Mouse (Mus musculus) cerebellum, adult 2 months (tissue): ENCODE results near the gene Ncoa3.

Source experiments
- CTCF ChIP-seq: fragments of 200-500 bp; IDR thresholded peaks from 2 replicates; pipeline ENCODE4 v1.5.1; 2011; ENCODE audit warnings: low read depth, mild to moderate bottlenecking, control low read depth, low read length, moderate library complexity, borderline replicate concordance; ENCODE audit not compliant: insufficient read depth
- POLR2A ChIP-seq: fragments of 200-500 bp; IDR thresholded peaks from 2 replicates; pipeline ENCODE4 v1.6.1; 2011; ENCODE audit warnings: low read length, control low read depth, borderline replicate concordance; ENCODE audit not compliant: insufficient read depth

DNA sequence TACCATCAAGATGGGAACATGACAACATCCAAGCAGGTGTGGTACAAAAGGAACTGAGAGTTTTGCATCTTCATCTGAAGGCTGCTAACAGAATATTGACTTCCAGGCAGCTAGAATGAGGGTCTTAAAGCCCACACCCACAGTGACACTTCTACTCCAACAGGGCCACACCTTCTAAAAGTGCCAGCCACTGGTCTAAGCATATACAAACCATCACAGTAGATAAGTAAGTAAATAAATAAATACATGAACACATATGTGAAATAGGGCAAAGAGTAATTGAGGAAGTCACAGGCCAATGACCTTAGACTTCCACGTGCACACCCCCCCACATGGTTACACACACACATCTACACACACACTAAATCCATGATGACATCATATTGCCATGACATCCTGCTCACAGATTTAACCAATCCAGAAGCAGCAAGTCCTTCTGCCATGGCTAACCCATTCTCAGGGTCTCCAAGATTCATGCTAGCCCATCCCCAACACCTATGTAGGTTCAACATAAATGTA lies 46.3 kb upstream of the Ncoa3 start:
- TF ChIP-seq CTCF (no peak), POLR2A (no peak)
